Mouse (Mus musculus) liver, embryonic 13.5 days (tissue): ENCODE results near the gene Cnih2. TPM values are rescaled to one million over a fixed set of nuclear protein-coding genes. Genes with fewer than 3 reads are reported as not detected.

ENCODE experiments used
- ATAC-seq: fragments of 200-750 bp; cut with Nextera tagmentation; 2 replicates; pipeline ENCODE4 v1.8.0; 2017; ENCODE audit warnings: low read depth, mild to moderate bottlenecking, moderate number of reproducible peaks, moderate library complexity
- DNase-seq: peaks from one replicate; pipeline ENCODE4 v3.0.0; 2022
- H3K27ac ChIP-seq: fragments of 300-500 bp; sonication (generic); 2 replicates; pipeline ENCODE4 v1.5.1; 2015; ENCODE audit warnings: moderate library complexity, mild to moderate bottlenecking, inconsistent platforms
- H3K27me3 ChIP-seq: fragments of 300-500 bp; sonication (generic); 2 replicates; pipeline ENCODE4 v1.6.1; 2015; ENCODE audit warnings: mild to moderate bottlenecking, inconsistent platforms
- H3K36me3 ChIP-seq: fragments of 300-500 bp; sonication (generic); 2 replicates; pipeline ENCODE4 v1.6.1; 2015; ENCODE audit warnings: mild to moderate bottlenecking, inconsistent platforms
- H3K4me1 ChIP-seq: fragments of 300-500 bp; sonication (generic); replicated peaks from 2 replicates; pipeline ENCODE4 v1.6.1; 2015; ENCODE audit warnings: inconsistent platforms
- H3K4me2 ChIP-seq: fragments of 300-500 bp; sonication (generic); 2 replicates; pipeline ENCODE4 v1.6.1; 2015; ENCODE audit warnings: inconsistent platforms, mild to moderate bottlenecking, moderate library complexity
- H3K4me3 ChIP-seq: fragments of 300-500 bp; sonication (generic); replicated peaks from 2 replicates; pipeline ENCODE4 v1.5.1; 2015; ENCODE audit warnings: mild to moderate bottlenecking, inconsistent platforms
- H3K9ac ChIP-seq: fragments of 300-500 bp; sonication (generic); 2 replicates; pipeline ENCODE4 v1.6.1; 2015; ENCODE audit warnings: mild to moderate bottlenecking, inconsistent platforms
- H3K9me3 ChIP-seq: fragments of 300-500 bp; sonication (generic); replicated peaks from 2 replicates; pipeline ENCODE4 v1.6.1; 2016; ENCODE audit warnings: inconsistent platforms
- WGBS: fragments of 180-500 bp; shearing (Covaris S2); methylation state at CpG from one replicate; pipeline ENCODE4 v1.1.7; 2015; ENCODE audit not compliant: insufficient replicate concordance; 5-methylcytosine and 5-hydroxymethylcytosine counted together
- polyA plus RNA-seq: library from polyadenylated mRNA; unstranded; fragments of >200 nt; fragmentation: Nextera tagmentation; extraction: Ambion mirVana; gene quantifications from 2 replicates; pipeline ENCODE4 v1.2.1, GENCODE M21; 2015

The Cnih2 gene
- polyA plus RNA-seq, 1 experiment from 2014 or later: 1.3 TPM

- Histone ChIP-seq H3K4me2 (peak overlapping the region; percentile 85), H3K9ac (peak overlapping the region; percentile 74), H3K4me3 (peak overlapping the region; percentile 57), H3K36me3 (no peaks in the 10 kb centered on the region), H3K27ac (peak overlapping the region; percentile 87), H3K27me3 (peaks cover 50% of the 10 kb centered on the region), H3K4me1 (peaks cover 63% of the 10 kb centered on the region), H3K9me3 (no peaks in the 10 kb centered on the region)
- 3% methylated on average over 15 of the region's 15 CpGs for WGBS
- ATAC-seq (peak; percentile 88), DNase-seq (peak; percentile 68)
Measured at GRCm38 (mm10) chr19:5067040-5067799, 31.1 kb downstream of the Cnih2 start.

- Histone ChIP-seq H3K36me3 (no peaks in the 10 kb centered on the region), H3K4me3 (no peak overlapping the region), H3K4me2 (no peak overlapping the region), H3K27ac (no peak overlapping the region), H3K27me3 (peaks cover 35% of the 10 kb centered on the region), H3K9me3 (no peaks in the 10 kb centered on the region), H3K9ac (no peak overlapping the region), H3K4me1 (peaks cover 55% of the 10 kb centered on the region)
- DNase-seq (no peak), ATAC-seq (no peak)
- WGBS: 55% methylated on average over 7 of the region's 7 CpGs
Measured at GRCm38 (mm10) chr19:5065104-5065503, 33.2 kb downstream of the Cnih2 start.

- no peak overlapping the region for H3K4me3 ChIP-seq
- WGBS: 75% methylated on average over 6 of the region's 6 CpGs
- H3K27me3 ChIP-seq: peaks cover 9% of the 10 kb centered on the region
- H3K36me3 ChIP-seq: no peaks in the 10 kb centered on the region
- H3K4me2 ChIP-seq: no peak overlapping the region
- H3K4me1 ChIP-seq: peaks cover 59% of the 10 kb centered on the region
- DNase-seq: no peak
- no peak overlapping the region for H3K27ac ChIP-seq
- no peak overlapping the region for H3K9ac ChIP-seq
- ATAC-seq: no peak
- H3K9me3 ChIP-seq: no peaks in the 10 kb centered on the region
Measured at GRCm38 (mm10) chr19:5062446-5062845, 35.9 kb downstream of the Cnih2 start.

- Histone ChIP-seq H3K4me2 (no peak overlapping the region), H3K9ac (no peak overlapping the region), H3K27me3 (peaks cover 5% of the 10 kb centered on the region), H3K4me3 (no peak overlapping the region), H3K36me3 (no peaks in the 10 kb centered on the region), H3K4me1 (peaks cover 57% of the 10 kb centered on the region), H3K9me3 (no peaks in the 10 kb centered on the region), H3K27ac (no peak overlapping the region)
- ATAC-seq (no peak), DNase-seq (no peak)
- WGBS: 56% methylated on average over 5 of the region's 5 CpGs
Measured at GRCm38 (mm10) chr19:5062041-5062440, 36.3 kb downstream of the Cnih2 start.

- ATAC-seq: no peak
- H3K36me3 ChIP-seq: no peaks in the 10 kb centered on the region
- H3K9ac ChIP-seq: no peak overlapping the region; the same call in 1 of the 2 replicates
- no peaks in the 10 kb centered on the region for H3K9me3 ChIP-seq
- H3K27me3 ChIP-seq: peaks cover 4% of the 10 kb centered on the region
- H3K4me3 ChIP-seq: no peak overlapping the region
- no peak overlapping the region for H3K4me2 ChIP-seq
- WGBS: 37% methylated on average over 5 of the region's 5 CpGs
- peaks cover 59% of the 10 kb centered on the region for H3K4me1 ChIP-seq
- H3K27ac ChIP-seq: no peak overlapping the region
- DNase-seq: no peak
Measured at GRCm38 (mm10) chr19:5060365-5061330, 37.7 kb downstream of the Cnih2 start.

GRCm38 (mm10) chr19:5058801-5059771 is 39.2 kb downstream of the Cnih2 start:
- peak; percentile 57 for ATAC-seq
- H3K27ac ChIP-seq: peak overlapping the region; percentile 29; the same call in 1 of the 2 replicates
- H3K4me3 ChIP-seq: no peak overlapping the region
- no peak overlapping the region for H3K4me2 ChIP-seq
- H3K27me3 ChIP-seq: peaks cover 16% of the 10 kb centered on the region
- DNase-seq: no peak
- no peak overlapping the region for H3K9ac ChIP-seq
- no peaks in the 10 kb centered on the region for H3K9me3 ChIP-seq
- H3K36me3 ChIP-seq: no peaks in the 10 kb centered on the region
- H3K4me1 ChIP-seq: peaks cover 50% of the 10 kb centered on the region
- WGBS: 16% methylated on average over 10 of the region's 10 CpGs

- Histone ChIP-seq H3K9me3 (no peaks in the 10 kb centered on the region), H3K4me3 (no peak overlapping the region), H3K27me3 (peaks cover 24% of the 10 kb centered on the region), H3K4me1 (peaks cover 50% of the 10 kb centered on the region), H3K27ac (0 out of 2 replicates have a peak overlapping the region, but pooled peaks have one; percentile 12), H3K9ac (no peak overlapping the region), H3K4me2 (no peak overlapping the region), H3K36me3 (no peaks in the 10 kb centered on the region)
- WGBS: 27% methylated on average over 16 of the region's 16 CpGs
- no peak for ATAC-seq
- no peak for DNase-seq
Measured at GRCm38 (mm10) chr19:5057876-5058775, 40.2 kb downstream of the Cnih2 start.

- peaks cover 43% of the 10 kb centered on the region for H3K27me3 ChIP-seq
Measured at GRCm38 (mm10) chr19:5056251-5056650, 42.1 kb downstream of the Cnih2 start.

GRCm38 (mm10) chr19:5053909-5054308 is 44.4 kb downstream of the Cnih2 start:
- Histone ChIP-seq H3K4me1 (peaks cover 33% of the 10 kb centered on the region), H3K4me3 (no peak overlapping the region), H3K27me3 (peaks cover 53% of the 10 kb centered on the region), H3K36me3 (peaks cover 7% of the 10 kb centered on the region), H3K9me3 (no peaks in the 10 kb centered on the region), H3K27ac (no peak overlapping the region), H3K9ac (no peak overlapping the region), H3K4me2 (no peak overlapping the region)
- 29% methylated on average over 9 of the region's 9 CpGs for WGBS
- ATAC-seq (0 out of 2 replicates have a peak, but pooled peaks have one; percentile 22), DNase-seq (peak; percentile 52)

More at GRCm38 (mm10) chr19:5056251-5056650, 42.1 kb downstream of the Cnih2 start:
- H3K9ac ChIP-seq: no peak overlapping the region
- H3K9me3 ChIP-seq: no peaks in the 10 kb centered on the region
- ATAC-seq (no peak), DNase-seq (no peak)
- H3K27ac ChIP-seq: no peak overlapping the region
- no peak overlapping the region for H3K4me3 ChIP-seq
- 13% methylated on average over 6 of the region's 6 CpGs for WGBS
- H3K36me3 ChIP-seq: no peaks in the 10 kb centered on the region
- H3K4me1 ChIP-seq: peaks cover 48% of the 10 kb centered on the region
- no peak overlapping the region for H3K4me2 ChIP-seq

GRCm38 (mm10) chr19:5052853-5053252 is 45.5 kb downstream of the Cnih2 start:
- DNase-seq (no peak), ATAC-seq (no peak)
- H3K4me3 ChIP-seq: no peak overlapping the region
- H3K9me3 ChIP-seq: no peaks in the 10 kb centered on the region
- peaks cover 23% of the 10 kb centered on the region for H3K4me1 ChIP-seq
- 71% methylated on average over 17 of the region's 17 CpGs for WGBS
- no peak overlapping the region for H3K4me2 ChIP-seq
- H3K27me3 ChIP-seq: peaks cover 53% of the 10 kb centered on the region
- no peak overlapping the region for H3K9ac ChIP-seq
- no peak overlapping the region for H3K27ac ChIP-seq
- H3K36me3 ChIP-seq: peaks cover 18% of the 10 kb centered on the region
